Mouse (Mus musculus) midbrain, embryonic 13.5 days (tissue): ENCODE data around the gene Arhgef7. TPM values are rescaled to one million over a fixed set of nuclear protein-coding genes. Genes with fewer than 3 reads are reported as not detected.

Source experiments
- ATAC-seq: fragments of 200-750 bp; cut with Nextera tagmentation; 2 replicates; pipeline ENCODE4 v1.8.0; 2017; ENCODE audit warnings: mild to moderate bottlenecking, moderate TSS enrichment, moderate library complexity
- H3K27ac ChIP-seq: fragments of 300-500 bp; sonication (generic); 2 replicates; pipeline ENCODE4 v1.5.1; 2015; ENCODE audit warnings: inconsistent platforms, mild to moderate bottlenecking, moderate library complexity
- H3K27me3 ChIP-seq: fragments of 300-500 bp; sonication (generic); 2 replicates; pipeline ENCODE4 v1.6.1; 2015; ENCODE audit warnings: mild to moderate bottlenecking, inconsistent platforms
- H3K36me3 ChIP-seq: fragments of 300-500 bp; sonication (generic); 2 replicates; pipeline ENCODE4 v1.6.1; 2015; ENCODE audit warnings: mild to moderate bottlenecking, inconsistent platforms
- H3K4me1 ChIP-seq: fragments of 300-500 bp; sonication (generic); replicated peaks from 2 replicates; pipeline ENCODE4 v1.6.1; 2015; ENCODE audit warnings: inconsistent platforms
- H3K4me2 ChIP-seq: fragments of 300-500 bp; sonication (generic); replicated peaks from 2 replicates; pipeline ENCODE4 v1.6.1; 2015; ENCODE audit warnings: moderate library complexity, mild to moderate bottlenecking, inconsistent platforms
- H3K4me3 ChIP-seq: fragments of 300-500 bp; sonication (generic); replicated peaks from 2 replicates; pipeline ENCODE4 v1.5.1; 2015; ENCODE audit warnings: mild to moderate bottlenecking, inconsistent platforms
- H3K9ac ChIP-seq: fragments of 300-500 bp; sonication (generic); replicated peaks from 2 replicates; pipeline ENCODE4 v1.6.1; 2015; ENCODE audit warnings: mild to moderate bottlenecking, inconsistent platforms
- H3K9me3 ChIP-seq: fragments of 300-500 bp; sonication (generic); 2 replicates; pipeline ENCODE4 v1.6.1; 2016; ENCODE audit warnings: mild to moderate bottlenecking, inconsistent platforms
- WGBS: fragments of 180-500 bp; shearing (Covaris S2); methylation state at CpG from one replicate; pipeline ENCODE4 v1.1.7; 2015; 5-methylcytosine and 5-hydroxymethylcytosine counted together
- polyA plus RNA-seq: library from polyadenylated mRNA; unstranded; fragments of >200 nt; fragmentation: Nextera tagmentation; extraction: Ambion mirVana; gene quantifications from 2 replicates; pipeline ENCODE4 v1.2.1, GENCODE M21; 2015

Arhgef7 gene
- polyA plus RNA-seq, 1 experiment from 2014 or later: 66.3 TPM

DNA sequence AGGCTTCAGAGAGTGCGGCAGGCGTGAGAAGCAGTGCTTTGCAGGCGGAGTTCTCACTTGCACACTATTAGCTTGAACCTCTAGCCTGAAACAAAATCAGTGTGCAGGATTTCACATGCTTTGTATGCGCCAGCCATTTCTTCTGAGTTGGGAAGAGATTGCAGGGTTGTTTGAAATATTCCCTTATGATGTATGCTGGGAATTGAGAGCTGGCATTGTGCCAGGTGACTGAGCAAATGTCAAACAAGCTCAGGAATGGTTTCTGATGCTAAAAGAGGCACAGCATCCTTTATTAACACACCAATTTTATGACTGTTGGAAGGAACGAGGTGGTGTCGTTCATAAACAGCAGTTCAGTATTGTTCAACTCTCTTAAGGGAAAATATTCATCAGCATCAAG lies 78.7 kb downstream of the Arhgef7 start:
- Histone ChIP-seq H3K27me3 (no peaks in the 10 kb centered on the region), H3K4me2 (no peak overlapping the region), H3K9me3 (no peaks in the 10 kb centered on the region), H3K27ac (0 out of 2 replicates have a peak overlapping the region, but pooled peaks have one; percentile 25), H3K4me1 (no peaks in the 10 kb centered on the region), H3K9ac (no peak overlapping the region; the same call in 1 of the 2 replicates), H3K4me3 (no peak overlapping the region), H3K36me3 (peaks cover 91% of the 10 kb centered on the region)
- 88% methylated on average over 6 of the region's 6 CpGs for WGBS
- no peak for ATAC-seq

DNA sequence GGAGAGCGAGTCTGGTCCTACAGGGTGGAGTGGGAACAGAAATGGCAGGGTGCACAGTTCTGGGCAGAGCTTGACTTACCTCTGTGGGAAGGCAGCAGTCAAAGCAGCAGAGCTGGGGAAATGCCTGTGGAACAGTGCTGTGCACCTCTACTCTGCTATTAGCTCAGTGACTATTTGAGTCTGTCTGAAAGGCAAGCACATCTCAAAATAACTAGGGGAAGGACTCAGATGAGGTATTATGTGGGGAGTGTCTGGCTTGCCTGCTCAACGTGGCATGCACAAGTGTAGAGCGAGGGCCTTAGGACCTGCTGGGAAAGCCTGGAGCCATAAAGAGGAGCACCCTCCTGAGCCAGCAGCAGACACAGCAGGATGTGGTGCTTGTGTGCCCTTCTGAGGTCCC lies 79.8 kb downstream of the Arhgef7 start:
- WGBS: 87% methylated on average over 3 of the region's 3 CpGs
- no peaks in the 10 kb centered on the region for H3K27me3 ChIP-seq
- H3K27ac ChIP-seq: no peak overlapping the region
- H3K4me3 ChIP-seq: no peak overlapping the region
- no peak overlapping the region for H3K4me2 ChIP-seq
- H3K9me3 ChIP-seq: no peaks in the 10 kb centered on the region
- peaks cover 94% of the 10 kb centered on the region for H3K36me3 ChIP-seq
- H3K9ac ChIP-seq: no peak overlapping the region
- no peaks in the 10 kb centered on the region for H3K4me1 ChIP-seq
- no peak for ATAC-seq

DNA sequence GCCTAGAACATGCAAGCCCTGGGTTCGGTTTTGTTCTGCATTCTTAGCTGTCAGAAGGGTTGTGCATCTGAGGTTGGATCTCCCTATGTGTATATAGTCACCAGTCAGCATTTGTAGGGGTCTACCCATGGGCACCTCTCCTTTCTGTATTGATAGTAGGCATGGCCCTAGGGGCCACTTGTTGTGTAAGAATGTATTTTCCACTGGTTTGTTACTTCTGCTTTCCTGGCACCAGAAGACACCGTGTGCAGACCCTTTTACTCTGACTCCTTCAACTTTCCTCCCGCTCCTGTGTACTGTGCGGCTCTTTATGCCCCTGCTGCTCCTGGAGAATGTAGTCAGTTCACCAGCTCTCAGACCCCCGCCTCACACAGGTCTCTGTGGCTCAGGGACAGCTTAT lies 80.5 kb downstream of the Arhgef7 start:
- no peaks in the 10 kb centered on the region for H3K27me3 ChIP-seq
- peaks cover 94% of the 10 kb centered on the region for H3K36me3 ChIP-seq
- ATAC-seq: no peak
- H3K4me3 ChIP-seq: no peak overlapping the region
- no peak overlapping the region for H3K4me2 ChIP-seq
- H3K9me3 ChIP-seq: no peaks in the 10 kb centered on the region
- no peak overlapping the region for H3K9ac ChIP-seq
- no peaks in the 10 kb centered on the region for H3K4me1 ChIP-seq
- 90% methylated on average over 5 of the region's 5 CpGs for WGBS
- no peak overlapping the region for H3K27ac ChIP-seq

GRCm38 (mm10) chr8:11810426-11810825 lies 82.9 kb downstream of the Arhgef7 start:
- no peak overlapping the region for H3K4me3 ChIP-seq
- H3K9me3 ChIP-seq: no peaks in the 10 kb centered on the region
- no peaks in the 10 kb centered on the region for H3K27me3 ChIP-seq
- H3K27ac ChIP-seq: no peak overlapping the region
- ATAC-seq: peak; percentile 18; the same call in 1 of the 2 replicates
- H3K4me1 ChIP-seq: no peaks in the 10 kb centered on the region
- 97% methylated on average over 5 of the region's 5 CpGs for WGBS
- H3K36me3 ChIP-seq: peaks cover 98% of the 10 kb centered on the region
- H3K4me2 ChIP-seq: no peak overlapping the region
- H3K9ac ChIP-seq: no peak overlapping the region

DNA sequence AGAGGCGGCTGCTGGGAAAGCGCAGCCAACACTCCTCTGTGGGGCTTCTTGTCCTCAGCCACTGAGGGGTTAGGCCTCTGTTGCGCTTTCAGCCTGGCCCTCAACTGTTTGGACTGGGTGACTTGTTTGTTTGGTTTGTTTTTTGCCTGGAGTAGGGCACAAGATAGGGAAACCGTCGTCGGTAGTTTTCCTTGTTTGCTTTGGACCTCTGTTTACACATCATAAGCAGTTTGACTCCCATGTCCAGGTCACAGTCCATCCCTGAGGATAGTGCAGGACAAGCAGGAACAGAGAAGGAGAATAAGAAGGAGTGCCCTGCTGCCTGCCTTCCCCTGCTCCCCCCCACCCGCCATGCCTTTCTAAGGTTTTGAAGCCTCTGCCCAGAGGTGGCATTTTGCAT lies 86.3 kb downstream of the Arhgef7 start:
- H3K27me3 ChIP-seq: no peaks in the 10 kb centered on the region
- WGBS: 90% methylated on average over 7 of the region's 7 CpGs
- H3K9ac ChIP-seq: no peak overlapping the region

DNA sequence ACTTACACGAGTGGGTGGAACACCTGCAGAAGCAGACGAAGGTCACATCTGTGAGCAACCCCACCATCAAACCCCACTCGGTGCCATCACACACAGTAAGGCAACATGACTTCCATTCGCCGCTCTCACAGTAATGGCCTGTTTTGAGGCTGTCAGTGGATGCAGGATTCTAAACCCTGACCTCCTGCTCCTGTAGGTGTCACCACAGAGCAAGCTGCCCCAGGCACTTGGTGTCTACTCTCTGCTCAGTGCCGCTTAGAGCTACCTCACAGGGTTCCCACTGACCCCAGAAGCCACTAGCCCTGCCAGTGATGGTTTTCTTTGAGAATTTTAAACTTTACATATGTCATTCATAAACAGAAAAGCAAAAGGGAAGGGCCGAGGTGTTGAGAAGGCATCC lies 87.7 kb downstream of the Arhgef7 start:
- no peak overlapping the region for H3K4me2 ChIP-seq
- H3K27me3 ChIP-seq: no peaks in the 10 kb centered on the region
- no peaks in the 10 kb centered on the region for H3K9me3 ChIP-seq
- no peak overlapping the region for H3K9ac ChIP-seq
- 84% methylated on average over 7 of the region's 7 CpGs for WGBS
- H3K4me1 ChIP-seq: no peaks in the 10 kb centered on the region
- ATAC-seq: 0 out of 2 replicates have a peak, but pooled peaks have one; percentile 48
- H3K27ac ChIP-seq: no peak overlapping the region
- H3K4me3 ChIP-seq: no peak overlapping the region
- H3K36me3 ChIP-seq: peaks cover 97% of the 10 kb centered on the region

More for the DNA sequence above, 86.3 kb downstream of the Arhgef7 start:
- no peak overlapping the region for H3K27ac ChIP-seq
- H3K4me3 ChIP-seq: no peak overlapping the region
- peaks cover 97% of the 10 kb centered on the region for H3K36me3 ChIP-seq
- no peak overlapping the region for H3K4me2 ChIP-seq
- no peaks in the 10 kb centered on the region for H3K9me3 ChIP-seq
- H3K4me1 ChIP-seq: no peaks in the 10 kb centered on the region
- ATAC-seq: no peak

DNA sequence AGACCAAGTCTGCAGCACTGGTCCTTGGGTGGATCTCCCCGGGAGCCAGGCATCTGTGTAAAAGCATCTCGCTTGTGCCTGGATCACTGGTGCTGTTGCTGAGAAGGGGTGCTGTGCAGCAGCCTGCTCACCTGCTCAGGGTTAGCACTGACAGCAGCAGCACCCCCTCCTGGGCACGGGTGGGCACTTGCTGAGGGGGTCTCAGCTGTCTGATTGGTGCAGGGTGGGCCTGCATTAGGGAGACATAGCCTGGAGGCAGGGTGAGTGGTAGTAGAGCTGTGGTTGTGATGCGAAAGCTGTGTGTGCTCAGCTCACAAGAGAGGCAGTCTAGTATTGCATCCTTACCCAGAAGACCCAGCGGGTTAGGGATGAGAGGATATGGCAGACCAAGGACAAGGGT lies 92.6 kb downstream of the Arhgef7 start:
- no peaks in the 10 kb centered on the region for H3K27me3 ChIP-seq
- WGBS: 90% methylated on average over 5 of the region's 5 CpGs
- ATAC-seq: peak; percentile 27; the same call in 1 of the 2 replicates

GRCm38 (mm10) chr8:11820568-11820967 lies 93.0 kb downstream of the Arhgef7 start:
- Histone ChIP-seq H3K9me3 (no peaks in the 10 kb centered on the region), H3K27me3 (no peaks in the 10 kb centered on the region), H3K36me3 (peaks cover 99% of the 10 kb centered on the region), H3K9ac (no peak overlapping the region), H3K4me3 (no peak overlapping the region), H3K27ac (no peak overlapping the region), H3K4me2 (no peak overlapping the region), H3K4me1 (no peaks in the 10 kb centered on the region)
- ATAC-seq: no peak
- 87% methylated on average over 5 of the region's 5 CpGs for WGBS

More for the DNA sequence above, 92.6 kb downstream of the Arhgef7 start:
- Histone ChIP-seq H3K9ac (no peak overlapping the region), H3K4me2 (no peak overlapping the region), H3K4me1 (no peaks in the 10 kb centered on the region), H3K27ac (no peak overlapping the region), H3K9me3 (no peaks in the 10 kb centered on the region), H3K4me3 (no peak overlapping the region), H3K36me3 (peaks cover 99% of the 10 kb centered on the region)

- H3K27ac ChIP-seq: no peak overlapping the region
- no peaks in the 10 kb centered on the region for H3K9me3 ChIP-seq
- H3K9ac ChIP-seq: no peak overlapping the region
- H3K4me3 ChIP-seq: no peak overlapping the region
- WGBS: 97% methylated on average over 14 of the region's 14 CpGs
- H3K27me3 ChIP-seq: no peaks in the 10 kb centered on the region
- H3K4me2 ChIP-seq: no peak overlapping the region
- peaks cover 99% of the 10 kb centered on the region for H3K36me3 ChIP-seq
- H3K4me1 ChIP-seq: no peaks in the 10 kb centered on the region
- ATAC-seq: no peak
Measured at GRCm38 (mm10) chr8:11821451-11822206, 94.1 kb downstream of the Arhgef7 start.

DNA sequence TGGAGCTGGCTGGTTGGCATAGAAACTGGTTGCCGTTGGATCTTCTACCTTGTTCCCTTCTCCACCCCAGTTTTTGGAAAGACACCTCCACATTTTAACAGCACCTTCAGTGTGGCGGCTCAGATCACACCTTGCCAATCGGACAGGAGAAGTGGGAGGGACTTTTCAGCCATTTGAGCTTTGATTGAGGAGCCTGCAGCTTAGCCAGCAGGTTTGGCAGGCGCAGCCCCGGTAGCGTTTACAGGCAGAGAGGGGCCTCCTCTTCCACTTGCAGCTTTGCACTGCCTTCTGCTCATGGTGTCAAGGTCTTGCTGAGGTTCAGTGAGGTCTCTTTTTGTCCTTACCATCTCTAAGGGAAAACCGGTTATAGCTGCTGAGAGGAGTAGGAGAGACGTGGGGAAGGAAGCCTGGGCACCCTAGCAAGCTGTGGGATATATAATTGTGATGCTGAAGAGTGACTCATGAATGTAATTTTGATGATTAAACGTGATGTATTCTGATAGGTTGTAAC lies 95.1 kb downstream of the Arhgef7 start:
- ATAC-seq: no peak
- no peaks in the 10 kb centered on the region for H3K9me3 ChIP-seq
- WGBS: 88% methylated on average over 9 of the region's 9 CpGs

DNA sequence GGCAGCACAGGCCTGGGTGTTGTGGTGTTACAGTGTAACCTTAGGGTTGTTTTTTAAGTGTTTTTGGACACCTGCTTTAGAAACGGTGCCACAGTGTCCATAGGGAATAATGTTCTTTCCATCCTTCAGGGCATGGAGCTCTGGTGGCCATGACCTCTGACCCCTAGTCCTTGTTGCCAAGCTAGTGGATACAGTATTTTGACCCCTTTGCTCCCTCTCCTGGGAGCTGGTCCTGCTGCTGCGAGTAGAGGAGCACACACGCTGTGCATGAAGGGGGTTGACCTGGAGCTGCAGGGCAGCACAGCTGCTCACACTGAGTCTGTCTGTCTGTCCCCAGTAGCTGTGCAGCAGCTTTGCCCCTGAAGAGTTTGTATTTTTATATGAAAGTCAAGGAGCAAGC lies 98.2 kb downstream of the Arhgef7 start:
- Histone ChIP-seq H3K4me3 (no peak overlapping the region), H3K27me3 (no peaks in the 10 kb centered on the region), H3K36me3 (peaks cover 72% of the 10 kb centered on the region), H3K4me1 (peaks cover 15% of the 10 kb centered on the region), H3K4me2 (no peak overlapping the region), H3K9ac (no peak overlapping the region), H3K9me3 (no peaks in the 10 kb centered on the region), H3K27ac (no peak overlapping the region)
- 69% methylated on average over 3 of the region's 3 CpGs for WGBS
- ATAC-seq: no peak

More for the DNA sequence above, 95.1 kb downstream of the Arhgef7 start:
- Histone ChIP-seq H3K36me3 (peaks cover 96% of the 10 kb centered on the region), H3K9ac (no peak overlapping the region), H3K27ac (no peak overlapping the region), H3K27me3 (no peaks in the 10 kb centered on the region), H3K4me1 (no peaks in the 10 kb centered on the region), H3K4me3 (no peak overlapping the region), H3K4me2 (no peak overlapping the region)

DNA sequence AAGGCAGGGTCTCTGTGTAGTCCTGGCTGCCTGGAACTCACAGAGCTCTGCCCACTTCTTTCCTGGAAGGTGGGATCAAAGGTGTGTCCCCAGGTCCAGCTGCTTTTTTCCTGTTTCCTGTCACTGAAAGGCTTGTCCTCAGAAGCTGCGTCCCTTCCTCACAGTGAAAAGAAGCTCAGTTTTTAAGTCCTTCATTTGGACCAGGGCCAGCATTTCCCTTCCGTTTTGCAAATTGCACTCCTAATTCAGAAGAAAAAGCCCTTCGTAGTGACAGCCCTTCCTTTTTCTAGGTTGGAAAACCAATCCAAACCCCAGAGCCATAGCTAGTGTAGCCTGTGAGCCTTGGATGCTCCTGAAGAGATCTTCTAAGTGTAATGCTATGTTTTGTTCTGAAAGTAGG lies 99.8 kb downstream of the Arhgef7 start:
- Histone ChIP-seq H3K4me1 (peaks cover 19% of the 10 kb centered on the region), H3K36me3 (peaks cover 61% of the 10 kb centered on the region), H3K27ac (no peak overlapping the region), H3K4me2 (no peak overlapping the region), H3K27me3 (no peaks in the 10 kb centered on the region), H3K4me3 (no peak overlapping the region), H3K9me3 (no peaks in the 10 kb centered on the region), H3K9ac (no peak overlapping the region)
- no peak for ATAC-seq
- WGBS: 77% methylated on average over 3 of the region's 3 CpGs
